ENCODE assay signal across 22 mouse cellular contexts in the genomic region with DNA sequence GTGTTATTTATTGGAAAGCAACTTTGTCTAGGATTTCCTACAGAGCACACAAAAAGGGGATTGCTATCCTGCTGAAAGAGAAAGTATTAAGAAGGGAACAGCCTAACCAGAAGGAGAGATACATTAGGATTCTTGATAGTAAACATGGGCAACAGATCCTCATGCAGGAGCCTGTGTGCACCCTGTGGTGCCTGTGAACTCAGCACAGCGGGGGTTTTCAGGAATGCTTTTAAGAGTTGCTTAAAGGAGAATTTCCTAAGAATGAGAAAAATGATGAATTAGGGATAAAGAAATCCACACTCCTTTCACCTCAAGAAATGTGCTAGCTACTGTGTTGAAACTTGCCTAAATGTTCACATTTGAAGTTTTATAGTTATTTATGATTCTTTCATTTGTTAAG.
A peak's percentile ranks its signal among the peaks of the same experiment; 100 is the strongest.
DNase-seq lines count a peak whose midpoint lies in the region; ATAC-seq and TF ChIP-seq lines count a peak whose summit lies in the region.
"Had no signal": no experiment of that assay in that cellular context is flagged by ENCODE, and none has a peak within 500 bp of the region (broad histone marks: within the 10 kb centered on the region; RNA-seq: fewer than 3 reads in every experiment).

No protein-coding gene starts in this region.

- 25% methylated on average over 1 of the region's 1 CpGs for WGBS in kidney, embryonic 15.5 days

- no peak overlapping the region for H3K27ac ChIP-seq in ES-E14 (ENCODE audit: insufficient read depth, low read depth, low read length, poor library complexity, severe bottlenecking)
- H3K27ac ChIP-seq in kidney, embryonic 15.5 days = no peak overlapping the region
- H3K27ac ChIP-seq: forebrain, embryonic 12.5 days; heart, adult 2 months; hindbrain, embryonic 15.5 days; kidney, postnatal 0 days; layer of hippocampus, adult 2 months; limb, embryonic 15.5 days; liver, embryonic 15.5 days; midbrain, embryonic 13.5 days had no signal

- H3K9ac ChIP-seq in ES-E14 (ENCODE audit: insufficient read depth, low read depth, low read length, poor library complexity, severe bottlenecking) = no peak overlapping the region
- H3K9ac ChIP-seq in kidney, embryonic 15.5 days = no peak overlapping the region
- H3K9ac ChIP-seq: forebrain, embryonic 12.5 days; hindbrain, embryonic 15.5 days; limb, embryonic 15.5 days; liver, embryonic 15.5 days; midbrain, embryonic 13.5 days had no signal

- no peak for TF ChIP-seq CTCF in brain, embryonic 14.5 days (IDR thresholded peaks at IDR 0.05; ENCODE audit: borderline replicate concordance, extremely low read depth, insufficient read depth, insufficient read length)

- H3K4me3 ChIP-seq in ES-E14 (ENCODE audit: insufficient read depth in 1 of 2, low read depth in 1 of 2, low read length in 2 of 2, poor library complexity in 1 of 2, severe bottlenecking in 1 of 2) = no peak overlapping the region
- H3K4me3 ChIP-seq in kidney, embryonic 15.5 days (replicated peaks) = no peak overlapping the region
- H3K4me3 ChIP-seq: forebrain, embryonic 12.5 days; heart, adult 2 months; hindbrain, embryonic 15.5 days; layer of hippocampus, adult 2 months; limb, embryonic 15.5 days; liver, embryonic 15.5 days; midbrain, embryonic 13.5 days; myocyte had no signal

- H3K4me1 ChIP-seq in ES-E14 (ENCODE audit: control insufficient read depth in 2 of 2, insufficient read depth in 2 of 2, low read length in 2 of 2, poor library complexity in 1 of 2) = no peaks in the 10 kb centered on the region
- no peaks in the 10 kb centered on the region for H3K4me1 ChIP-seq in kidney, embryonic 15.5 days
- H3K4me1 ChIP-seq: forebrain, embryonic 12.5 days; hindbrain, embryonic 15.5 days; limb, embryonic 15.5 days; liver, embryonic 15.5 days; midbrain, embryonic 13.5 days had no signal

- in situ Hi-C loops in ES-E14 (cut with MboI; ENCODE audit: low sequenced_read_pairs in 2 of 2, unreplicated experiment in 2 of 2) = no loop called here

- H3K9me3 ChIP-seq in ES-E14 (ENCODE audit: control insufficient read depth, insufficient read depth, low read depth, low read length) = no peaks in the 10 kb centered on the region
- H3K9me3 ChIP-seq in kidney, embryonic 15.5 days (replicated peaks) = no peaks in the 10 kb centered on the region
- H3K9me3 ChIP-seq: forebrain, embryonic 12.5 days; hindbrain, embryonic 15.5 days; limb, embryonic 15.5 days; liver, embryonic 15.5 days; midbrain, embryonic 13.5 days had no signal

- no peak for ATAC-seq in kidney, embryonic 15.5 days (replicated peaks; ENCODE audit: low FRiP score)
- ATAC-seq: intestine, embryonic 16.5 days; midbrain, embryonic 13.5 days had no signal

- H3K4me2 ChIP-seq in kidney, embryonic 15.5 days = no peak overlapping the region
- H3K4me2 ChIP-seq: forebrain, embryonic 12.5 days; hindbrain, embryonic 15.5 days; limb, embryonic 15.5 days; liver, embryonic 15.5 days; midbrain, embryonic 13.5 days had no signal

- no peaks in the 10 kb centered on the region for H3K36me3 ChIP-seq in ES-E14 (ENCODE audit: control insufficient read depth, insufficient read depth, low read length, poor library complexity, severe bottlenecking)
- no peaks in the 10 kb centered on the region for H3K36me3 ChIP-seq in kidney, embryonic 15.5 days
- H3K36me3 ChIP-seq: forebrain, embryonic 12.5 days; hindbrain, embryonic 15.5 days; limb, embryonic 15.5 days; liver, embryonic 15.5 days; midbrain, embryonic 13.5 days had no signal

- DNase-seq in embryo, embryonic 11 days = peak; percentile 2
- no peak for DNase-seq in embryo, embryonic 10 days (ENCODE audit: low spot score)
- peak; percentile 2 for DNase-seq in ES-E14 (ENCODE audit: low read depth, low spot score)
- DNase-seq in brain, embryonic 14.5 days (ENCODE audit: low read depth) = peak; percentile 43
- DNase-seq in cerebellum, postnatal 14 days = peak; percentile 63 to 71
- DNase-seq in kidney, adult 18-20 months = no peak
- DNase-seq: adrenal gland, adult 8-10 months; gastrocnemius, postnatal 14 days; heart, adult 2 months; heart, postnatal 36 days; layer of hippocampus, postnatal 36 days; thymus, postnatal 25 days had no signal

- no peaks in the 10 kb centered on the region for H3K27me3 ChIP-seq in kidney, embryonic 15.5 days
- H3K27me3 ChIP-seq: forebrain, embryonic 12.5 days; hindbrain, embryonic 15.5 days; limb, embryonic 15.5 days; liver, embryonic 15.5 days; midbrain, embryonic 13.5 days had no signal

- TF ChIP-seq POLR2A in brain, embryonic 14.5 days (IDR thresholded peaks at IDR 0.05; ENCODE audit: borderline replicate concordance, extremely low read depth, insufficient read depth, insufficient read length, poor library complexity, severe bottlenecking) = no peak

TF ChIP-seq in ES-E14, 5 proteins besides CTCF, POLR2A, EP300 and RAD21:
- no peak for TF ChIP-seq ZC3H11A (IDR thresholded peaks at IDR 0.05; ENCODE audit: borderline replicate concordance, low read depth, low read length)
- no peak for TF ChIP-seq HCFC1 (IDR thresholded peaks at IDR 0.05; ENCODE audit: borderline replicate concordance, insufficient read depth, low read length)
- TF ChIP-seq ZNF384 (IDR thresholded peaks at IDR 0.05; ENCODE audit: low read depth, low read length) = no peak
- no peak for TF ChIP-seq CHD2 (IDR thresholded peaks at IDR 0.05; ENCODE audit: low read depth, low read length)
- no peak for TF ChIP-seq MAFK (IDR thresholded peaks at IDR 0.05; ENCODE audit: insufficient read depth, low read depth, low read length)

Comparison
In these comparisons a context has a peak if more than half of its experiments do, and no peak if none do; other contexts are left out.
1. DNase-seq: peak in embryo, embryonic 11 days (single experiment), ES-E14 (single experiment), brain, embryonic 14.5 days (single experiment) and cerebellum, postnatal 14 days (2 of 2); none in embryo, embryonic 10 days (single experiment) and kidney, adult 18-20 months (single experiment).